Mouse (Mus musculus) sigmoid colon, adult 10 weeks (tissue): ENCODE results near the gene 1110012L19Rik. TPM values are rescaled to one million over a fixed set of nuclear protein-coding genes. Genes with fewer than 3 reads are reported as not detected.

Source experiments
- polyA plus RNA-seq: library from polyadenylated mRNA; stranded (reverse); fragments of 350-450 nt; fragmentation: Illumina TruSeq; extraction: RNeasy Lipid Tissue Mini Kit (QIAGEN cat#74804); gene quantifications from one replicate; pipeline ENCODE4 v1.2.3, GENCODE M21; 2014; ENCODE audit warnings: low read depth, low replicate concordance

Gene 1110012L19Rik
- polyA plus RNA-seq, result 14.1 TPM

DNA sequence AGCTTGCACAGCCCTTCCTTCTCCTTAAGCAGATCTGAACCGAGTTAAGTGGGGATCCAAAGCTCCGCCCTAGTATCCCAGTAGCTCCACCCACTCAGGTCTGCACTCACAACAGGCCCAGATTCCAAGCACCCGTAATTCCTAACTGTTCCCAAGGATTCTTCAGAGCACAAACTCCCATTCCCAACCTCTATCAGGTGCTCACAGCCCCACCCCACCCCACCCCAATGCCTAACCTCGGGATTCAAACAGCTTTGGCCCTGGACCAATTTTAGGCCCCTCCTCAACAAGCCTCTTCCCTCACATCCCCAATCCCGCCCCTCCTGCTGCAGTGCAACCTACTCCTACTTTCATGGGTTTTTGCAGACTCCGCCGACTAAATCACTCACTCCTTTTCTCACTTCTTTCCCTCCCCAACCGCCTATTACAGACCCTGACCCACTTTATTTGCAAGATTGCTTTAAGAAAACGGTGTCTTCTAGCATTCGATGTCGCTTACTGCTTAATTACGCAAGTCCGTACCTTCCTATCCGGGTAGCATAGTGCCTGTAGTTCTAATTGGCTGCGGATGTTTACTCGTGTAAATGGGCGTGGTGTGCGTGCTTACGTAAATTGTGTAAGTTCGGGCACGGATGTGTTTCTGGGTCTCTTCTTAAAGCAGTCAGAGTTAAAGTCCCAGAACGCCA is at the start of gene 1110012L19Rik:
1110012L19Rik (plus strand) TSS at position 602 of the 686 bp plus-strand sequence.

GRCm38 (mm10) chrX:70364661-70365613 is 20.7 kb upstream of the 1110012L19Rik start, which contains the start of gene Ids:
TSS of gene Ids (minus strand) at chrX:70365084.

Other genes starting within 250 kb of the 1110012L19Rik start
- 89.8 TPM for gene Ids, start 20.8 kb upstream of the 1110012L19Rik start, polyA plus RNA-seq
- 26.0 TPM for gene Tmem185a, start 91.3 kb downstream of the 1110012L19Rik start, polyA plus RNA-seq